Mouse (Mus musculus) forelimb bud, embryonic 11.5 days (tissue): ENCODE data around the gene Zfp865.
"Not testable (repeated sequence)": the region's sequence is repeated elsewhere in the genome, so short reads cannot be mapped to it uniquely, and the experiment has no call there.

Experiments used
- DNase-seq: peaks from one replicate; pipeline ENCODE4 v3.0.0-alpha.2; 2012; ENCODE audit warnings: low read depth, low spot score

Gene Zfp865

GRCm38 (mm10) chr7:5020000-5020681 lies at the start of gene Zfp865, which contains the start of gene Ccdc106:
Zfp865 (plus strand) TSS chr7:5020376.
Ccdc106 (plus strand) TSS chr7:5020553.
- peak; percentile 99 for DNase-seq

- no peak for DNase-seq
Measured at GRCm38 (mm10) chr7:4971068-4971467, 49.1 kb upstream of the Zfp865 start, which contains the start of gene Sbk3. Sbk3 (minus strand) TSS chr7:4971168.

GRCm38 (mm10) chr7:4971710-4972109 lies 48.5 kb upstream of the Zfp865 start:
- no peak for DNase-seq

- no peak for DNase-seq
Measured at GRCm38 (mm10) chr7:4972321-4973047, 47.7 kb upstream of the Zfp865 start.

GRCm38 (mm10) chr7:4975455-4975854 lies 44.7 kb upstream of the Zfp865 start:
- DNase-seq, result no peak

GRCm38 (mm10) chr7:4976832-4977231 lies 43.3 kb upstream of the Zfp865 start:
- no peak for DNase-seq

GRCm38 (mm10) chr7:4988250-4988649 lies 31.9 kb upstream of the Zfp865 start:
- DNase-seq, result no peak

GRCm38 (mm10) chr7:4993347-4993998 lies 26.7 kb upstream of the Zfp865 start:
- no peak for DNase-seq

GRCm38 (mm10) chr7:4993999-4994788 lies 26.0 kb upstream of the Zfp865 start:
- no peak for DNase-seq

- peak; percentile 24 for DNase-seq
Measured at GRCm38 (mm10) chr7:4995268-4996002, 24.7 kb upstream of the Zfp865 start.

GRCm38 (mm10) chr7:4996003-4996895 lies 23.9 kb upstream of the Zfp865 start, which contains the start of gene Zfp579:
Zfp579 (minus strand) TSS chr7:4996158.
- DNase-seq, result peak; percentile 91

GRCm38 (mm10) chr7:4996934-4997333 lies 23.2 kb upstream of the Zfp865 start:
- DNase-seq, result no peak

GRCm38 (mm10) chr7:4999876-5000275 lies 20.3 kb upstream of the Zfp865 start:
- no peak for DNase-seq

GRCm38 (mm10) chr7:5002876-5003275 lies 17.3 kb upstream of the Zfp865 start:
- DNase-seq, result not testable (repeated sequence)

GRCm38 (mm10) chr7:5008229-5008628 lies 11.9 kb upstream of the Zfp865 start:
- no peak for DNase-seq

- DNase-seq, result no peak
Measured at GRCm38 (mm10) chr7:5012681-5013513, 7.3 kb upstream of the Zfp865 start.

GRCm38 (mm10) chr7:5014251-5015117 lies 5.7 kb upstream of the Zfp865 start, which contains the start of the genes Zfp524 and Fiz1:
Zfp524 (plus strand) TSS chr7:5014415.
Fiz1 (minus strand) TSS chr7:5014697.
- peak; percentile 98 for DNase-seq
